Mouse (Mus musculus) adipocyte (in vitro differentiated cells): ENCODE measurements around the gene Wscd1.

Experiments
- DNase-seq: peaks from one replicate; pipeline ENCODE4 v3.0.0-alpha.2; 2016; ENCODE audit warnings: low spot score

Gene Wscd1

GRCm38 (mm10) chr11:71824971-71825370 lies 75.3 kb downstream of the Wscd1 start:
- no peak for DNase-seq
